Mouse (Mus musculus): ENCODE data around the gene 4933402D24Rik. TPM values are rescaled to one million over a fixed set of nuclear protein-coding genes. Genes with fewer than 3 reads are reported as not detected.

4933402D24Rik gene
- total RNA-seq (2022), result not detected

DNA sequence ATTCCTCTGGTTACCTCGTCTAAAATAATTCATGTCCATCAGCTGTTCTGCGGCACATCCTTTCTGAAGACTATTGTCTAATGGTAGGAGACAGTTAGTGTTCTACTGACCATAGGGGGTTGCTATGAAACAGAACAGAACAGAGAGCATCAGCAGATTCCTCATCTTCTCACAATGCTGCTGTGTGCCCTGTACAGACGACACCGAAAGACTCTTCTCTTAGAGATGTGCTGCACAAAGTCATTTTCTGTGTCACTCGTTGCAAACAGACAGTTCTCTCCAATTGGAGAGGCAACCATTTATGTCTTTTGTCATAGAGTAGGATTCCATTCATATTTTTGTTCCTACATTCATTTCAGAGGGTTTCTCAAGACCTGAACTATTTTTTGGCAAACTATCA is at the start of gene 4933402D24Rik:
4933402D24Rik (minus strand) TSS at position 101 of the 400 bp plus-strand sequence.
- DNase-seq (ENCODE audit: low spot score in 2 of 2), result no peak

DNA sequence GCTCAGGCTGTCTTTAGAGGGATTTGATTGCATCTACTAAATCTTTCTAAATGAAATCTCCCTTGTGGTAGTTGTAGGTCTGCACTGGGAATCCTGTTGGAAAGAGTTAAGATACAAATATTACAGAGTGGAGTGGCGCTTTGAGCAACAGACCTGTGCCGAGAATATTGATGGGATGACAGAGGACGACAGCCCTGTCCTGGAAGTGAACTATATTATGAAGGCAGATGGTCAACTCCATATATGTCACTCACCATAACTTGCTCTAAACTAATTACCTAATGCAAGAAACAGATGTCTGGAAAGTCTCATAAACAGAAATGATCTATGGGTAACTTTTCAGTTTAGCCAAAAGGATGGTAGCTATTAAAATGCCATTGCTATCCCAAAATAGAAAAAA is 39.5 kb upstream of the 4933402D24Rik start:
- no peak for DNase-seq (ENCODE audit: low spot score in 2 of 2)

DNA sequence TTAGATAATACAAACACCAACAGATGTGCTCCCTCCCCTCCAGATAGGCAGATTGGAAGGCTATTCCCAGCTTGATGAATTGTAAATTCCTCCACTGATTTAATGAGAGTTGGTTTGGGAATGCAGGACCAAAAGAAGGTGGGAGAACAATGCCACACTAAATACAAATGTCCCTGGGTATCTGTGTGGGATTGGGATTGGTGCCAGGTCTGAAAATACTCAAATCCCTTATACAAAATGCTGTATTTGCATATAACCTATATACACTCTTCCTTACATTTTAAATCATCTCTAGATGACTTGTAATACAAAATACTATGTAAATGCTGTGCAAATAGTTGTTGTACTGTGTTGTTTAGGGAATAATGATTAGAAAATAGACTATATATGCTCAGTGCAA is 36.0 kb upstream of the 4933402D24Rik start:
- DNase-seq (ENCODE audit: low spot score in 2 of 2), result no peak

DNA sequence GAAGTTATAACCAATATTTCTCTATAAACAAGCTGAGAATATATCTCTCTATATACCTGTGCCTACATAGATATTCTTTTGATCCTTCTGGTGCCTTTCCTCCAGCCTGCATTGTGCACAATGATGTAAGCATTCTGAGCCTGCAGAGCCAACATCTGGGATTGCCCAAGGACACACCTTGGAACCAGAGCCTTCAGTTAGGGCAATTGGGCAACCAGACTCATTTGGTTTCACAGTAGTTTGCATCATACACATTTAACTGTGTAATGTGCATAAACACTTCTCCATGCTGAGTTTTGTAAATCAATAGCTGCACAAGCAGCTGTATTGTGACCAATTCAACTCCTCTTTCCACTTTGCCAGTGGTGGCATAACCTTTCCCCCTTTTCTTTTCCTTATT is 25.3 kb upstream of the 4933402D24Rik start:
- no peak for DNase-seq (ENCODE audit: low spot score in 2 of 2)

DNA sequence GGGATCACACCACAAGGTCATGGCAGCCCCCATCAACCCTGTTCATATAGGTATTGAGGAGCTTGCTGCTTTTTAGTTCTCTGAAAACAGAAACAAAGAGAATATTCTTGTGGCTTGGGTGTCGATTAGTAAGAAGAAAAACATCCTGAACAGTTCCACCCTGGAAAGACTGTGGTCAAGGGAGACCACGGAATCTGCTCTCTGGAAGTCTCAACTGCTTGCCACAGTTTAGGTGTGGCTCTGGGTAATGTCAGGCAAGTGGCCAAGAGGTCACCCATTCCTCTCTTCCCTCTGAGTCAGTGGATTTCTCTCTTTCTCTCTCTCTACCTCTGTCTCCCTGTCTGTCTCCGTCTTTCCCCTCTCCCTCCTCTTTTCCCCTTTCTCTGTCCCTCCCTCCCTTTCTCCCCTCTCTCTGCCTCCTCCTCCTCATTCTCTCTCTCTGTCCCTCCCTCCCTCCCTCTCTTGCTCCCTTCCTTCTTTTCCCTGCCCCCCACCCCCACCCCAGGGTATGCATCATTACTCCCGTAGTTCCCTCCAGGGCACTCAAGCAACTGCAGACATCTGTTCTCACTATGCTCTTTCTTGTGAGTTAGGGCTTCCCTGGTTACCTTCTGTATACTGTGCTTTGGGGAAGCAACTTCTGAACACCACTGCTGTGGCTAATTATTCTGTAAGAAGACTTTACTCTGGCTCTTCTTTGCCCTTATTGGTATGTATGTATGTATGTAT is 8.0 kb upstream of the 4933402D24Rik start:
- DNase-seq (ENCODE audit: low spot score in 2 of 2), result no peak

DNA sequence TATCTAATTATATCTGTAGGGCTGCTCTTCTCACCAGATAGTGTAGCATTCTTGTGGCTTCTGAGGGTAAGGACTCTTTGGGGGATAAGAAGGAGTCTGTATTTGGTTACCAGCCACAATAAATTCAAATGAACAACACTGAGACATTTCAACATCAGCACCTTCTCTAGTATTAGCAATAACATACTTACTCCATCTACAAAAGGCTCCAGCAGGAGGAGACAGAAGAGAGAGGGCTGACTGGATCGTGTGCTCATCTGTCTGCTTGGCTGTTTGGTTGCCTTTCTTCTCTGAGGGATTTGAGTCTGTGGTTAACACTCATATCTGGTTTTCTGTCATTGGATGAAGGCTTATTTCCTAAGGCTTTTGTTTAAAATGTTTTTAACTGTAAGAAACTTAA is 7.3 kb upstream of the 4933402D24Rik start:
- no peak for DNase-seq (ENCODE audit: low spot score in 2 of 2)

DNA sequence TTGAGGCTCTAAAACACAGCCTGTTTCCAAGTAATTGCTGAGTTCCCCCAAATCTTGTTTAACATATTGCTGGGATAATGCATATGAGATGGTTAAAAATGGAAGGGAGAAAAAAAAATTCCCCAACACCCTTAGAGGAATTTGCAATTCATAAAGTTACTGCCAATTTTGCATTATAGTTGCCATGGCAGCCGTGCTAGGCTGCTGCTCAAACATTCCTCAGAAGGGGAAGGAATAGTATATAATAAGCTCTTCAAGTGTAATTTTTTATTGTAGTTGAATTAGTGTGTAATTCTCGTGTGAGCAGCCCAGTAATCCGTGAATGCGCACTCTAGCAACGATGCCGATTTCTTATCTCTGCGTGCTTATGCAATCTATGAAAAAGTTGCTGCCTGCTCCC is 1.2 kb upstream of the 4933402D24Rik start:
- no peak for DNase-seq (ENCODE audit: low spot score in 2 of 2)

DNA sequence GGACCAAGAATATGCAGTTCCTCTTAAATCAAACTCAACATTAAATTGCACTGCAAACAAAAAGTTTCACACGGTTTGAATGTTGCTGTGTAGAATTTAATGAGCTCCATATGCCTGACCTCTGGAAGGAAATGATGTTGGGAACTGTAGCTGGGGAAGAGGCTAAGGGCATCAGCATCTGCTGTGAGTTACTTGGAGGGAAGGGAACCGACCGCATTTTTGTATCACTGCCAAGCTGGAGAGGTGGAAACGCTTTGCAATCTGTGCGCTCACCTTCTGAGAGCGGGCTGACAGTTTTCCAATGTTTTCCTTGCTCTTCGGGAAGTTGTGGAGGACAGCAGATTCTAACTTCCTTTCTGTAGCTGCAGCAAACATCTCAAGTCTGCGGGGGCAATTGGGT is 955 bp downstream of the 4933402D24Rik start:
- no peak for DNase-seq (ENCODE audit: low spot score in 2 of 2)

DNA sequence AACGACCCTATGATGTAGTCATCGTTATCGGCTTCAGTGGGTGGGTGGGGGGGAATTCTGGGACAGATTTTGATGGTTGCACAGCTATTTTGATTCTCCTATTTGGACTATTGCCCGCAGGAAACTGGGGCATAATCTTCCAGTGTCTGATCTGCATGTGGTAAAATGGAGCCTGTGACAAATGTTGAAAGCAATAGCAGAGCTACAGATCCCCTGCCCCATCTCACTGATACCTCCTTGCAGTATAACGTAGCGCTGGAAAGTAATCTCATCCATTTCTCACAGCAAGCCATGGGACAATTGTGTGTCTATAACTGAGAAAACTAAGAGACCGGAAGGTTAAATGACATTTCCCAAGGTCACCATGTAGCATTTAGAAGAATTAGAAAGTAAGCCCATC is 4.7 kb downstream of the 4933402D24Rik start:
- no peak for DNase-seq (ENCODE audit: low spot score in 2 of 2)

DNA sequence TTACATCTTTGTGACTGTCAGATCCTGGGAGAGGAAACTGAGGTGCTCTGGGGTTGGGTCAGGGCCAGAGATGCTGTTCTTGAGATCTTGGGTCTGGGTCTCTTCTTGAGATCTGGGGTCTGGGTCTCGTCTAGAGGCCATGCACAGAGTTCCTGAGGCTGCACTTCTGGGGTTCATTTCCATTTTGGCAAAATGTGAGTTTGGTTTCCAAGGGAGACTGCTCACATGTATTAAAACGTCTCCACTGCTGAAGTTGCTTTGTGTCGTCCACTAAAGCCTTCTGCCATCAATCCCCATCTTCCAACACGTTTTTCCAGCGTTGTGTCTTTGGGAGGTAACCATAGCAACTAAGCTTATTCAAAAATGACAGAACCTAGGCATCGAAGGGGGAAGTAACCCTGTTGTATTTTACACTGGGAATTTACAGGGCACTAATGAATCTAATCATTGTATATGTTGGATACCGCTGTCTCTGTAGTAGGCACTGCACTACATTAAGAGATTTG is 5.1 kb downstream of the 4933402D24Rik start:
- no peak for DNase-seq (ENCODE audit: low spot score in 2 of 2)

DNA sequence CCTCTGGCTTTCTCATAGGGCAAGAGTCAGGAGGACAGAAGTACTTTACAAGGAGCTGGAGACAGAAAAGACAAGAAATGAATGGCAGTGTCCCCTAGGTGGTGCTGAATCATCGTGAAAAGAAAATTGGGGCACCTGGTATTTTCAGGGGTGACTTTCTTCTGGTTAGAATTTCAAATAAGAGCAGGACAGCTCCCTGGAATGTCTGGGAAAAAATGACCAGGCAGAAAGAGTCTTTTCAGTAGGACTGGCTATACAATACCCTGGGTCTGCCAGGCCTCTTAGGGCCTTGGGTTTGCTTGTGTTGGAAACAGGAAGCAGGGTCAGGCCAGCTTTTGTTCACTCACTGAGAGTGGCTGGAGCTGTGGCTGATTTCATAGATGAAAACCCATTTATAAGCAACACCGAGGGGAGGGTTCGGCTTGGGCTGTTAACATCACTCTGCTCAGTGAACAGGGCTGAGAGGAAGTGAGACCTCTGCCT is 5.8 kb downstream of the 4933402D24Rik start:
- no peak for DNase-seq (ENCODE audit: low spot score in 2 of 2)

DNA sequence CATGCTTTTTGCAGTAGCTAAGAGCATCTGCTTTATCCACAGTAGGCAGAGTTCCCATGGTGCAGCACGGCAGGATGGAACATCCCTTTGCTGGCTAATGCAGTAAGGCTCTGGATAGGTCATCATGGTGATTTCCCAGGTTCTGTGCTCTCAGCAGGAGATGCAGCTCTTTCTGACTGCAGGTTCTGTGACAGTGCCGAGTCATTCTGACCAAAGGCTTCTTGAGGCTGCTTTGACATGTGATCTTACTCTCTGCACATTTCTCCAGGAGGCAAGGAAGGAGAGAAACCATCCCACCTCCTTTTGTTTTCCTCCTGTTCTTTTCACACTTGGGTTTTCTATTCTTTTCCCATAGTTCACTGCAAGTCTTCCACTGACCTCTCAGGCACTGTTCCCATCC is 13.1 kb downstream of the 4933402D24Rik start:
- no peak for DNase-seq (ENCODE audit: low spot score in 2 of 2)

DNA sequence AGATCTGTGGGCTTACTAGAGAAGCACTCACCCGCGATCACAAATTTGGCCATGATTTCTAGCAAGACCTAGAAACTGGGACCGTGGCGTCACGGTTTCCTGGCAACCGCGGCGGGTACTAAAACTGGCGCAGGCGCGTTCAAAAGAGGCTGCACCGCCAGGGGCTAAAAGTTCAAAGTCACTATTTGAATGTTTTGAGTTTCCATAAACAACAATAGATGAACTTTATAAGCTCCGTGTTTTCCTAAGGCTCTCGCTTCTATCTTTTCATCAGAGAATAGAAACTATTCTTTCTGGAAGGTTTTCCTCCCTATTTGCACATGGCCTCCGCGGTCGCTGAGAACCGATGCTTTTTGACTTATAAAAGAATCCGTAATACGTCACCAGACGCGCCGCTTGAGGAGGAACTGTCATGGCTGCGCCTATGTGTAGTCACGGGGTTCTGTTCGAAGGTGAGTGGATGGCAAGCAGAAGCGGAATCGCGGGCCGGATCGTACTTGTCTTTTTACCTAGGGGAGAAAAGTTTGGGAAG is 38.8 kb downstream of the 4933402D24Rik start, which contains the start of the genes Mdh1b and Fastkd2:
Mdh1b (minus strand) TSS at position 79 of the 532 bp plus-strand sequence.
Fastkd2 (plus strand) TSS at position 375 of the 532 bp plus-strand sequence.
- peak; percentile 76 for DNase-seq (ENCODE audit: low spot score in 2 of 2)

DNA sequence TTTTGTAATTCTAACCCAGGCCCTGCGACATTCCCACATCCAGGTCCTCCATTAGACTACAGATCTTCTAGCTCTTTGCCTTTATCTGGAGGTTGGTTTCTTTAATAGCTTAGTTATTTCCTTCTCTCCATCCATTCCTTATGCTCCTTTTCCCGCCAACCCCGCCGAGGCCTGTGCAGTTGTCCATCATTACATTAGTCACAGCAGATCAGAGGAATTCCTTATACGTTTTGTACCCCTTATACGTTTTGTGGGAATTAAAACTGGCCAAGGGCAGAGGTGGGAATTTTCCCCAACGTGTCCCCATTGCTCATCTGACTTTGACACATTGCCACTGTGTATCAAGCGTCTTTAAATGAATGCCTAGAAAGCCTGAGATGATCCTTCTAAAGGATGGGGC is 39.3 kb downstream of the 4933402D24Rik start:
- no peak for DNase-seq (ENCODE audit: low spot score in 2 of 2)

DNA sequence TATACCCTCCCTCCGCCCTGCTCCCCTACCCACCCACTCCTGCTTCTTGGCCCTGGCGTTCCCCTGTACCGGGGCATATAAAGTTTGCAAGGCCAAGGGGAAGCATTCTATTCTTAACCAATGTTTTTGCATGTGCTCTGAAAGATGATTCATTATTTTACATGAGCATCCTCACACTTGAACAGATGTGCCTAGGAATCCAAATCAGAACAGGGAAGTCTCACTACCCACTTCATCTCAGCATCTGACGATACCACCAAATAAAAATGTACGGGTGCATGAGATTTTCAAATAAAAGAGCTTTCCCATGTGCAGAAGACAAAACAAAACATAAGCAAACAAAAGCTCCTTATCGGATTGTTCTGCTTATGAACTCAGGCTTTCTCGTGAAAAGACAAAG is 48.9 kb downstream of the 4933402D24Rik start:
- DNase-seq (ENCODE audit: low spot score in 2 of 2), result no peak

DNA sequence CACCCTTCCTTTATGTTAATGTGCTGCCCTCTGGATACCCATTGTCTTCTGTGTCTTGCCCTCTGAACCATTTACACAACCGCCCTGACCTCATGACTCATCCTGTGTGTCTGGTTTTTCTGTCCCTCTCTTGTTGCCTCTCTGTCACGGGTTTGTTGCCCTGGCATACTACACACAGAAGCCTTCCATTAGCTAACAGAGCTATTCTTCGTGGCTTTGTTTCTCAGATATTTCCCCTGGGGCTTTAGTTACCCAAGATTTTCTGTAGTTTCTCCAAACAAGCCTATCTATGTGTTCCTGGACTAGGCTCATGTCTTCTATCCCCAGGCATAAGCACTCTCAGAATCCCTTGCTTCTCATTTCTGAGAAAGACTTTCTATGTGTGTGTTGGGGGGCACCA is 60.2 kb downstream of the 4933402D24Rik start:
- no peak for DNase-seq (ENCODE audit: low spot score in 2 of 2)

DNA sequence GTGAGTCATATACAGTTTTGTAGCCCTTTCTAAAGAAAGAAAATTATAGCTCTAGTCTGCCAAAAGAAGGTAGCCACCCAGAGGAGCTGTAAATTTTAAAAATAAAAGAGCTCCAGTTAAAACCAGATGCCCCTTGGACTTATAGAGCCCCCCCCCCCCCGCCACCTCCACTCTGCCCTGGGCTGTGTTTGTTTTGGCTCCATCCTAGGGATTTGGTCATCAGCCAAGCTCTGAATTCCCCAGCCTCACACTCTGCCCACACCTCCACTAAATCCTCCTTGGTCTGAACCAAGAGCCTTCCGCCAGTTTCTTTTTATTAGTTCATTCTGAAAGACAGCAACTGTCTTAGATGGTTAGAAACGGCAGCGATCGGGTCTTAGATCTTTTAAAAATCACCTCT is 63.3 kb downstream of the 4933402D24Rik start:
- DNase-seq (ENCODE audit: low spot score in 2 of 2), result no peak

Other genes starting within 250 kb of the 4933402D24Rik start
- not detected for gene Gm39653, start 153.3 kb downstream of the 4933402D24Rik start, total RNA-seq (2022)
- gene Dytn, start 82.3 kb downstream of the 4933402D24Rik start, total RNA-seq (2022), result not detected
- not detected for gene Mdh1b, start 38.9 kb downstream of the 4933402D24Rik start, total RNA-seq (2022)
- 10 to 100 TPM; 18.5 to 29.8 (median 24.9) TPM for gene Fastkd2, start 38.7 kb downstream of the 4933402D24Rik start, total RNA-seq (2022)

Measured in gastrocnemius, adult 8-10 months (tissue).